Comparison of ENCODE assay signal across 9 mouse cellular contexts in the genomic region with DNA sequence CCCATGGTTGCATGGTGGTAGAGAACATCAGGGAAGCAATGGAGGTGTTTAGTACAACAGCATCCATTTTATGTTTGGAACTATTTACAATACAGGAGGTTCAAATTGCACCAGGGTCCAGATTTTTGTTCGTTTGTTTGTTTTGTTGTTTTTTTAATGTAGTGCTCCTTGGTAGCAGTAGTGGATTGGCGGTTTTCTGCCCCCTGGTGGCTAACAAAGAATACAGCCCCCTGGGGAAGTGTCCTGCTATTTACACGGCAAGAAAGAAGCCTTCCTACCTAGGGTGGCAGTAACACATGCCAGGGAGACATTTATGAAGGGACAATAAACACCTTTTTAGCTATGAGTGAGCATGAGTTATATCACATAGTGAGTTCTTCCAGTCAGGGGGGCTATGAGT. TPM values are rescaled to one million over a fixed set of nuclear protein-coding genes. Genes with fewer than 3 reads are reported as not detected.
DNase-seq lines count a peak whose midpoint lies in the region; ATAC-seq and TF ChIP-seq lines count a peak whose summit lies in the region.
"Had no signal": no experiment of that assay in that cellular context is flagged by ENCODE, and none has a peak within 500 bp of the region (broad histone marks: within the 10 kb centered on the region; RNA-seq: fewer than 3 reads in every experiment).

No protein-coding gene starts in this region.

- DNase-seq in kidney, adult 9 months = peak; percentile 64
- DNase-seq in adrenal gland, postnatal 14 days = peak; percentile 56
- peak; percentile 51 for DNase-seq in lung, postnatal 36 days
- DNase-seq in layer of hippocampus, adult 8-10 months (ENCODE audit: low spot score in 2 of 2) = no peak
- no peak for DNase-seq in urinary bladder, postnatal 4 days (ENCODE audit: low spot score in 2 of 2)

- H3K4me3 ChIP-seq in kidney, embryonic 16.5 days (ENCODE audit: low read length) = no peak overlapping the region
- no peak overlapping the region for H3K4me3 ChIP-seq in E14TG2a.4 (replicated peaks; ENCODE audit: low read length)
- H3K4me3 ChIP-seq: hindbrain, embryonic 15.5 days had no signal

- peaks cover 28% of the 10 kb centered on the region for H3K4me1 ChIP-seq in kidney, embryonic 16.5 days (ENCODE audit: insufficient read depth, low read length)
- peaks cover 36% of the 10 kb centered on the region for H3K4me1 ChIP-seq in E14TG2a.4 (replicated peaks; ENCODE audit: low read depth, low read length)

- ATAC-seq in kidney, embryonic 16.5 days (ENCODE audit: low FRiP score, low TSS enrichment) = no peak

- peaks cover 16% of the 10 kb centered on the region for H3K27me3 ChIP-seq in kidney, embryonic 16.5 days (ENCODE audit: insufficient read depth, low read length)
- peaks cover 76% of the 10 kb centered on the region for H3K27me3 ChIP-seq in E14TG2a.4 (ENCODE audit: insufficient read depth, low read length)

- no peak overlapping the region for H3K9ac ChIP-seq in kidney, embryonic 16.5 days (replicated peaks; ENCODE audit: low read length)
- H3K9ac ChIP-seq: hindbrain, embryonic 15.5 days had no signal

- H3K9me3 ChIP-seq in kidney, embryonic 16.5 days (ENCODE audit: low read length) = no peaks in the 10 kb centered on the region
- no peaks in the 10 kb centered on the region for H3K9me3 ChIP-seq in E14TG2a.4 (ENCODE audit: low read length)
- H3K9me3 ChIP-seq: hindbrain, embryonic 15.5 days had no signal

- no peak overlapping the region for H3K4me2 ChIP-seq in kidney, embryonic 16.5 days (replicated peaks; ENCODE audit: low read depth, low read length)
- H3K4me2 ChIP-seq: hindbrain, embryonic 15.5 days had no signal

- peak; percentile 70 for TF ChIP-seq CTCF in E14TG2a.4 (conservative IDR thresholded peaks at IDR 0.05; ENCODE audit: low read length)

- no peaks in the 10 kb centered on the region for H3K36me3 ChIP-seq in kidney, embryonic 16.5 days (ENCODE audit: insufficient read depth, low read length)
- no peaks in the 10 kb centered on the region for H3K36me3 ChIP-seq in E14TG2a.4 (ENCODE audit: insufficient read depth, low read length)
- H3K36me3 ChIP-seq: hindbrain, embryonic 15.5 days had no signal

- 23% methylated on average over 3 of the region's 3 CpGs for WGBS in kidney, embryonic 16.5 days

- no peak overlapping the region for H3K27ac ChIP-seq in kidney, embryonic 16.5 days (ENCODE audit: low read length)
- H3K27ac ChIP-seq: hindbrain, embryonic 15.5 days; macrophage had no signal

RNA-seq across cellular contexts. Expression of a gene that starts 3.3 kb away (rescaled TPM):
- 7.8 TPM in 2 replicates for polyA plus RNA-seq in kidney, embryonic 16.5 days (2015; fragmentation: Nextera tagmentation; extraction: Ambion mirVana)
- total RNA-seq in adrenal gland, postnatal 14 days (2021) = 5.0 and 8.7 TPM in 2 replicates
- 100 to 1,000 TPM; 232 to 320 (median 258) TPM for total RNA-seq in layer of hippocampus, adult 8-10 months (2022)
- polyA plus RNA-seq: macrophage had no signal

RNA-seq across cellular contexts. Expression of a gene that starts 55.4 kb away (rescaled TPM):
- 1.0 and 2.0 TPM in 2 replicates for polyA plus RNA-seq in kidney, embryonic 16.5 days (2015; fragmentation: Nextera tagmentation; extraction: Ambion mirVana)
- total RNA-seq in adrenal gland, postnatal 14 days (2021) = 2.2 and 30.4 TPM in 2 replicates
- total RNA-seq in layer of hippocampus, adult 8-10 months (2022) = not detected
- polyA plus RNA-seq: macrophage had no signal

Comparison
In these comparisons a context has a peak if more than half of its experiments do, and no peak if none do; other contexts are left out.
1. DNase-seq: peak in kidney, adult 9 months (single experiment), adrenal gland, postnatal 14 days (single experiment) and lung, postnatal 36 days (single experiment); none in layer of hippocampus, adult 8-10 months (0 of 2) and urinary bladder, postnatal 4 days (0 of 2).
2. RNA of a gene that starts 3.3 kb away (total RNA-seq): 232 to 320 TPM in layer of hippocampus, adult 8-10 months; 5.0 to 8.7 TPM in adrenal gland, postnatal 14 days; every median in the first group is over 10 times any median in the second.